Mouse (Mus musculus): ENCODE measurements around the gene Dph2. TPM values are rescaled to one million over a fixed set of nuclear protein-coding genes. Genes with fewer than 3 reads are reported as not detected.

Dph2 gene
- polyA plus RNA-seq, 1 experiment from 2014 or later = 8.1 TPM

GRCm38 (mm10) chr4:117869317-117869716, 22.5 kb downstream of the Dph2 start:
- WGBS = 63% methylated on average over 9 of the region's 9 CpGs

GRCm38 (mm10) chr4:117867823-117868222, 24.0 kb downstream of the Dph2 start:
- Histone ChIP-seq H3K9ac (ENCODE audit: low read length) (no peak overlapping the region), H3K4me1 (replicated peaks; ENCODE audit: control insufficient read depth, insufficient read depth) (no peaks in the 10 kb centered on the region), H3K4me3 (ENCODE audit: low read depth, low read length) (no peak overlapping the region), H3K27ac (replicated peaks) (no peak overlapping the region), H3K36me3 (ENCODE audit: control insufficient read depth, insufficient read depth, low read length) (peaks cover 2% of the 10 kb centered on the region; the same call in 1 of the 2 replicates), H3K27me3 (ENCODE audit: control insufficient read depth, insufficient read depth, low read length) (no peaks in the 10 kb centered on the region), H3K9me3 (ENCODE audit: control insufficient read depth, low read length) (no peaks in the 10 kb centered on the region), H3K4me2 (replicated peaks; ENCODE audit: low read depth) (no peak overlapping the region)
- WGBS = 20% methylated on average over 24 of the region's 24 CpGs
- DNase-seq (ENCODE audit: low spot score) (peak; percentile 73), ATAC-seq (ENCODE audit: low FRiP score, low TSS enrichment) (no peak)
- TF ChIP-seq CTCF (IDR thresholded peaks at IDR 0.05; ENCODE audit: low read depth) = peak; percentile 81
- no peak for TF ChIP-seq EP300 (optimal IDR thresholded peaks at IDR 0.05)

More at GRCm38 (mm10) chr4:117869317-117869716, 22.5 kb downstream of the Dph2 start:
- Histone ChIP-seq H3K36me3 (ENCODE audit: control insufficient read depth, insufficient read depth, low read length) (peaks cover 1% of the 10 kb centered on the region; the same call in 1 of the 2 replicates), H3K4me2 (replicated peaks; ENCODE audit: low read depth) (no peak overlapping the region), H3K27ac (replicated peaks) (no peak overlapping the region), H3K9ac (ENCODE audit: low read length) (no peak overlapping the region), H3K4me1 (replicated peaks; ENCODE audit: control insufficient read depth, insufficient read depth) (no peaks in the 10 kb centered on the region), H3K27me3 (ENCODE audit: control insufficient read depth, insufficient read depth, low read length) (no peaks in the 10 kb centered on the region), H3K4me3 (ENCODE audit: low read depth, low read length) (no peak overlapping the region), H3K9me3 (ENCODE audit: control insufficient read depth, low read length) (no peaks in the 10 kb centered on the region)
- DNase-seq (ENCODE audit: low spot score) (no peak), ATAC-seq (ENCODE audit: low FRiP score, low TSS enrichment) (no peak)
- no peak for TF ChIP-seq EP300 (optimal IDR thresholded peaks at IDR 0.05)
- no peak for TF ChIP-seq CTCF (IDR thresholded peaks at IDR 0.05; ENCODE audit: low read depth)

DNA sequence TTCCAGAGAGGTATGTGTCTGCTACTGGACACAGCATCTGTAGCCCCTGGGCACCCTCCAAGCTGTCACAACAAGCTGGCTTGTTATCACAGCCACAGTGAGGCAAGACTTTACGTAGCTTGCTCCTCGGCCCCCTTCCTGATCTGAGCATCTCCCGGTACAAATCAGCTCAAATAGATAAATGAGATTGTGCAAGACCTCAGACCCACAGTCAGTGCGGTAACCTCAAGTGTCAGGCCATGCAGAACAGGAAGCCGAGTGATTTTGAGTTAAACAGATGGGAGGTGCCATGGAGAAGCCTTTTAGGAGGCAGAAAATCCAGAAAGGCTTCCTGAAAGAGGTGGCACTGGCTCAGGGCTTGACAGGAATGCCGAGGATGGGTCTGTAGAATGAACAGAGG, 24.8 kb downstream of the Dph2 start:
- ATAC-seq (ENCODE audit: low FRiP score, low TSS enrichment) (no peak), DNase-seq (ENCODE audit: low spot score) (no peak)
- Histone ChIP-seq H3K4me2 (replicated peaks; ENCODE audit: low read depth) (no peak overlapping the region), H3K36me3 (ENCODE audit: control insufficient read depth, insufficient read depth, low read length) (peaks cover 2% of the 10 kb centered on the region; the same call in 1 of the 2 replicates), H3K9ac (ENCODE audit: low read length) (no peak overlapping the region), H3K27ac (replicated peaks) (no peak overlapping the region), H3K4me1 (replicated peaks; ENCODE audit: control insufficient read depth, insufficient read depth) (no peaks in the 10 kb centered on the region), H3K9me3 (ENCODE audit: control insufficient read depth, low read length) (no peaks in the 10 kb centered on the region), H3K4me3 (ENCODE audit: low read depth, low read length) (no peak overlapping the region), H3K27me3 (ENCODE audit: control insufficient read depth, insufficient read depth, low read length) (no peaks in the 10 kb centered on the region)
- TF ChIP-seq EP300 (optimal IDR thresholded peaks at IDR 0.05) = no peak
- 67% methylated on average over 6 of the region's 6 CpGs for WGBS

DNA sequence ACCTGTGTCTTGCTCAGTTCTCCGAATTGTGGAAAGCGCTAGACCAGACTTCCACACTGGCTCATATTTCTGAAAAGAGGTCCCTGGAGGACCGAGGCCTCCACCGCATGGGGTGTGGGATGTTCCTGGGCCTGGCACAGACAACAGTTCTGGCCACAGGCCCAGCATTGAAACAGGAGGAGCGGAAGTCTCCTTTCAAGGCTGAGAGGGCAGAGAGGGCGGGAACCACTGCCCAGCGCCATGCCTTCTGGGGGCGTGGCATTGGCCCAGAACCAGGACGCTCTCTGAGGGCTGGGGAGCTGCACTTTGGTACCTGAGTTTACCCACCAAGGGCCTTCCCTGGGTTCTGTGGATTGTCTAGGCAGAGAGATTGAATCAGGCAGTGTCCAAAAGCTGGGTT, 25.7 kb downstream of the Dph2 start:
- TF ChIP-seq CTCF (IDR thresholded peaks at IDR 0.05; ENCODE audit: low read depth) (no peak), EP300 (optimal IDR thresholded peaks at IDR 0.05) (no peak)
- no peak overlapping the region for H3K4me2 ChIP-seq (replicated peaks; ENCODE audit: low read depth)
- H3K9me3 ChIP-seq (ENCODE audit: control insufficient read depth, low read length) = no peaks in the 10 kb centered on the region
- H3K4me1 ChIP-seq (replicated peaks; ENCODE audit: control insufficient read depth, insufficient read depth) = no peaks in the 10 kb centered on the region
- peak; percentile 39 for ATAC-seq (ENCODE audit: low FRiP score, low TSS enrichment)
- H3K36me3 ChIP-seq (ENCODE audit: control insufficient read depth, insufficient read depth, low read length) = peaks cover 2% of the 10 kb centered on the region; the same call in 1 of the 2 replicates
- no peak overlapping the region for H3K4me3 ChIP-seq (ENCODE audit: low read depth, low read length)
- WGBS = 36% methylated on average over 9 of the region's 9 CpGs
- H3K27ac ChIP-seq (replicated peaks) = no peak overlapping the region
- no peaks in the 10 kb centered on the region for H3K27me3 ChIP-seq (ENCODE audit: control insufficient read depth, insufficient read depth, low read length)
- DNase-seq (ENCODE audit: low spot score) = peak; percentile 81
- H3K9ac ChIP-seq (ENCODE audit: low read length) = no peak overlapping the region

DNA sequence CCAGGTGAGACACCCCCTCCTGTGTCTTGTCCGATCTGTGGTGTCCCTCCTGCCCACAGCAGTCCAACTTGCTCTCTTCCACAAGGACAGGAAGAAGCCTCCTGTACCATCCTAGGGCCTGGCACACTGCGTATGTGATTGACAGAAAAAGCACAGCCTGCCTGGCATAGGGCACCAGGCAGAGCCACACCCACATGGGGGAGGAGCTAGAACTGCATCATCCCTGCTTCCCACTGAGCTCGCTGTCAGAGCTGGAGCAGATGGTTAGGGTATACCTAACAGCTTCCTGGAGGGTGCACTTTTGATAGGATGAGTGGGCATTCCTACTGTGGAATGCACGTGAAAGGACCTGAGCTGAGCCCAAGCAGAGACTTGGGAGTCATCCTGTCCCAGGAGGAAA, 29.0 kb downstream of the Dph2 start:
- DNase-seq (ENCODE audit: low spot score) (peak; percentile 43), ATAC-seq (ENCODE audit: low FRiP score, low TSS enrichment) (peak; percentile 22; the same call in 1 of the 2 replicates)
- no peaks in the 10 kb centered on the region for H3K9me3 ChIP-seq (ENCODE audit: control insufficient read depth, low read length)
- no peak overlapping the region; the same call in 1 of the 2 replicates for H3K9ac ChIP-seq (ENCODE audit: low read length)
- H3K27ac ChIP-seq (replicated peaks) = no peak overlapping the region
- no peaks in the 10 kb centered on the region for H3K4me1 ChIP-seq (replicated peaks; ENCODE audit: control insufficient read depth, insufficient read depth)
- peaks cover 2% of the 10 kb centered on the region; the same call in 1 of the 2 replicates for H3K36me3 ChIP-seq (ENCODE audit: control insufficient read depth, insufficient read depth, low read length)
- TF ChIP-seq CTCF (IDR thresholded peaks at IDR 0.05; ENCODE audit: low read depth) = no peak
- no peak for TF ChIP-seq EP300 (optimal IDR thresholded peaks at IDR 0.05)
- WGBS = 57% methylated on average over 4 of the region's 4 CpGs
- no peaks in the 10 kb centered on the region for H3K27me3 ChIP-seq (ENCODE audit: control insufficient read depth, insufficient read depth, low read length)
- no peak overlapping the region for H3K4me3 ChIP-seq (ENCODE audit: low read depth, low read length)
- H3K4me2 ChIP-seq (replicated peaks; ENCODE audit: low read depth) = no peak overlapping the region

DNA sequence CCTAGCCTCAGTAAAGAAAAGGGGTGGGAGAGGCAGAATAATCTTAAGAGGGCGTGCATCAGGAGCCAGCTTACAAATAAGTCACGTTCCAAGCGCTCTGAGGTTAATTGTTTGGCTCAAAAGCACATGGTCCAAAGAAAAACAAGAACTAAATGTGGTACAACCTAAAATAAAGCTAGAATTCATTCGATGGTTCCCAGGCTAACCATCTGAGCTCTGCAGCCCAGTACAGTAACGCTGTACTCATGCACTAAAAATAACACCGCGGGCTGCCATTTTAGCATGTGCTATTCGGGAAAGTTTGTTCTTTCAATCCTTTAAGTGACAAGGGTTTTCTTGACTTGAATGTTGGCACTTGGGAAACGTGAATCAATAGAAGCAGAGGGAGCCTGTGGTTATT, 31.3 kb downstream of the Dph2 start:
- no peak for TF ChIP-seq CTCF (IDR thresholded peaks at IDR 0.05; ENCODE audit: low read depth)
- no peak for TF ChIP-seq EP300 (optimal IDR thresholded peaks at IDR 0.05)
- ATAC-seq (ENCODE audit: low FRiP score, low TSS enrichment) (no peak), DNase-seq (ENCODE audit: low spot score) (no peak)
- Histone ChIP-seq H3K36me3 (ENCODE audit: control insufficient read depth, insufficient read depth, low read length) (peaks cover 5% of the 10 kb centered on the region; the same call in 1 of the 2 replicates), H3K4me1 (replicated peaks; ENCODE audit: control insufficient read depth, insufficient read depth) (no peaks in the 10 kb centered on the region), H3K4me3 (ENCODE audit: low read depth, low read length) (no peak overlapping the region), H3K27ac (replicated peaks) (no peak overlapping the region), H3K9me3 (ENCODE audit: control insufficient read depth, low read length) (no peaks in the 10 kb centered on the region), H3K4me2 (replicated peaks; ENCODE audit: low read depth) (no peak overlapping the region), H3K27me3 (ENCODE audit: control insufficient read depth, insufficient read depth, low read length) (no peaks in the 10 kb centered on the region), H3K9ac (ENCODE audit: low read length) (no peak overlapping the region)
- WGBS = 76% methylated on average over 9 of the region's 9 CpGs

All from stomach, postnatal 0 days (tissue).